Mouse (Mus musculus) heart, postnatal 0 days (tissue): ENCODE measurements around the gene Pkig. TPM values are rescaled to one million over a fixed set of nuclear protein-coding genes. Genes with fewer than 3 reads are reported as not detected.

Experiments used
- ATAC-seq: fragments of 200-750 bp; cut with Nextera tagmentation; 2 replicates; pipeline ENCODE4 v1.8.0; 2017; ENCODE audit warnings: low read depth, moderate number of reproducible peaks, moderate library complexity; ENCODE audit not compliant: insufficient read depth
- DNase-seq: peaks from one replicate; pipeline ENCODE4 v3.0.0-alpha.2; 2016; ENCODE audit warnings: low spot score
- H3K27ac ChIP-seq: fragments of 300-500 bp; sonication (generic); 2 replicates; pipeline ENCODE4 v1.5.1; 2014; ENCODE audit warnings: low read depth, mild to moderate bottlenecking
- H3K27me3 ChIP-seq: fragments of 300-500 bp; sonication (generic); 2 replicates; pipeline ENCODE4 v1.6.1; 2014; ENCODE audit warnings: low read length, mixed read lengths; ENCODE audit not compliant: control insufficient read depth, insufficient read depth
- H3K36me3 ChIP-seq: fragments of 300-500 bp; sonication (generic); replicated peaks from 2 replicates; pipeline ENCODE4 v1.6.1; 2014; ENCODE audit warnings: low read length, mixed read lengths; ENCODE audit not compliant: control insufficient read depth, insufficient read depth
- H3K4me1 ChIP-seq: fragments of 300-500 bp; sonication (generic); 2 replicates; pipeline ENCODE4 v1.6.1; 2014; ENCODE audit warnings: antibody characterized with exemption; ENCODE audit not compliant: control insufficient read depth, insufficient read depth
- H3K4me2 ChIP-seq: fragments of 300-500 bp; sonication (generic); 2 replicates; pipeline ENCODE4 v1.6.1; 2014; ENCODE audit warnings: low read depth, mild to moderate bottlenecking, low read length, moderate library complexity
- H3K4me3 ChIP-seq: fragments of 300-500 bp; sonication (generic); 2 replicates; pipeline ENCODE4 v1.5.1; 2014; ENCODE audit warnings: low read depth, low read length
- H3K9ac ChIP-seq: fragments of 300-500 bp; sonication (generic); replicated peaks from 2 replicates; pipeline ENCODE4 v1.6.1; 2014; ENCODE audit warnings: low read depth, low read length, mixed read lengths
- H3K9me3 ChIP-seq: fragments of 300-500 bp; sonication (generic); replicated peaks from 2 replicates; pipeline ENCODE4 v1.6.1; 2016; ENCODE audit warnings: low read length; ENCODE audit not compliant: control insufficient read depth
- CTCF ChIP-seq: IDR thresholded peaks from 2 replicates; pipeline ENCODE4 v1.5.1; 2016; ENCODE audit warnings: antibody characterized with exemption, control low read depth, low read depth
- EP300 ChIP-seq: IDR thresholded peaks from 2 replicates; pipeline ENCODE4 v1.6.1; 2016; ENCODE audit warnings: antibody characterized with exemption, low read depth
- WGBS: fragments of 180-500 bp; shearing (Covaris S2); extraction: QIAGEN DNeasy Blood & Tissue Kit; methylation state at CpG from one replicate; pipeline ENCODE4 v1.1.7; 2014; 5-methylcytosine and 5-hydroxymethylcytosine counted together
- polyA plus RNA-seq: library from polyadenylated mRNA; unstranded; fragments of >200 nt; fragmentation: Nextera tagmentation; extraction: Ambion mirVana; gene quantifications from 2 replicates; pipeline ENCODE4 v1.2.1, GENCODE M21; 2015
- total RNA-seq: library from RNA; depleted of rRNA; stranded (reverse); fragments of >200 nt; gene quantifications from 2 replicates; pipeline ENCODE4 v1.2.3, GENCODE M21; 2014; ENCODE audit warnings: low replicate concordance

Pkig gene
- total and polyA plus RNA-seq, 2 experiments from 2014 or later = 363 to 495 TPM

DNA sequence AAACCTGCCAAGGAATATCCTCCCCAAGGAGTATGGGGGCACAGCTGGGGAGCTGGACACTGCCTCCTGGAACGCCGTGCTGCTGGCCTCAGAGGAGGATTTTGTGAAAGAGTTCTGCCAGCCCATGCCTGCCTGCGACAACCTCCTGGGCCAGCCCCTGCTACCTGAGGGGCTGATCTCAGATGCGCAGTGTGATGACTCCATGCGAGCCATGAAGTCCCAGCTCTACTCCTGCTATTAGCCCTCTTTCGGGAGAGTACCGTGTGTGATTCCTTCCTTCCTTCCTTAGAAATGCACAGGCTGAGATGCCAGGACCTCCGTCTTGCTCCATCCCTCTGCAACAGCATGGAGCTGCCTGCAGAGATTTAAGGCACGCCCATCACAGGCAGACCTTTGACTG, 42.8 kb upstream of the Pkig start:
- DNase-seq (no peak), ATAC-seq (no peak)
- no peak overlapping the region for H3K27ac ChIP-seq
- H3K9ac ChIP-seq = no peak overlapping the region
- no peak for TF ChIP-seq CTCF
- no peak for TF ChIP-seq EP300
- no peaks in the 10 kb centered on the region for H3K27me3 ChIP-seq
- WGBS = 87% methylated on average over 9 of the region's 9 CpGs
- H3K4me2 ChIP-seq = no peak overlapping the region
- H3K4me3 ChIP-seq = no peak overlapping the region
- H3K9me3 ChIP-seq = no peaks in the 10 kb centered on the region
- peaks cover 89% of the 10 kb centered on the region for H3K36me3 ChIP-seq
- no peaks in the 10 kb centered on the region for H3K4me1 ChIP-seq

DNA sequence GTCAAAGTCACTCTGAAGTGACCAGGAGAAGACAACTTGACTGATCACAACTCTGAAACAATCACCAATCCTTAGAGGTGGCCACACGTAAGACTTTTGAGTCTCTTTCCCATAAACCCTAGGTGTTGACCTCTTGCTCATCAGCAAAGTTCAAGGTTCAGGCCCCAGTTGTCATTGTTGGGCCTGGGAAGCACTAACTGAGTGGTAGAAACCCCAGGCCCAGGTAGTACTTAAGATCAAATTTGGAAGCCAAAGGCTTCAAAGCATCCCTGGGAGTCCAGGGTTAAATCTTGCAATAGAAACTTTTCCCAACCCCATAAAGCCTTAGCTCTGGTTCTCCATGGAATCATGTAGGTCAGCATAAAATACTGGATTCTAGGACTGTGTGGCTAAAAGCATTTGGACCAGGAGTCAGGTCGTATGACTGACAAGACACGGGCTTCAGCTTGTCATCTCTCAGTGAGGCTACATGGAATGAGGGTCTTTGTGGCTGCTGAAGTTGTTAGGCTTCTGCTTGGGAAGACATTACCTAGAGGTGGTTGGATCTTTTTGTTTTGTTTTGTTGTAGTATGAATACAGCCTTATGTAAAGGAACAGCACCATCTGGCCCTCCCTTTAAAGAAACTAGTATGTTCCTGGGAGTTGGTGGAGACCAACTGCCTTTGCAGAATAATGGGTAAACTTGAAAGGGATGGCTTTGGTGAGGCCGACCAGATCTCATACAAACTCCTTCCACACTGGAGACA, 42.1 kb upstream of the Pkig start:
- Histone ChIP-seq H3K4me2 (no peak overlapping the region), H3K9me3 (no peaks in the 10 kb centered on the region), H3K9ac (no peak overlapping the region), H3K36me3 (peaks cover 90% of the 10 kb centered on the region), H3K4me3 (no peak overlapping the region), H3K4me1 (no peaks in the 10 kb centered on the region), H3K27ac (no peak overlapping the region), H3K27me3 (no peaks in the 10 kb centered on the region)
- DNase-seq (no peak), ATAC-seq (no peak)
- 86% methylated on average over 4 of the region's 4 CpGs for WGBS
- TF ChIP-seq CTCF (no peak), EP300 (no peak)

GRCm38 (mm10) chr2:163616652-163617227, 41.4 kb upstream of the Pkig start:
- TF ChIP-seq EP300 (no peak), CTCF (no peak)
- no peak overlapping the region for H3K4me3 ChIP-seq
- H3K27ac ChIP-seq = no peak overlapping the region
- no peaks in the 10 kb centered on the region for H3K27me3 ChIP-seq
- no peak overlapping the region for H3K9ac ChIP-seq
- ATAC-seq = no peak
- H3K4me2 ChIP-seq = no peak overlapping the region
- H3K4me1 ChIP-seq = no peaks in the 10 kb centered on the region
- H3K36me3 ChIP-seq = peaks cover 92% of the 10 kb centered on the region
- WGBS = 80% methylated on average over 3 of the region's 3 CpGs
- no peak for DNase-seq
- no peaks in the 10 kb centered on the region for H3K9me3 ChIP-seq

DNA sequence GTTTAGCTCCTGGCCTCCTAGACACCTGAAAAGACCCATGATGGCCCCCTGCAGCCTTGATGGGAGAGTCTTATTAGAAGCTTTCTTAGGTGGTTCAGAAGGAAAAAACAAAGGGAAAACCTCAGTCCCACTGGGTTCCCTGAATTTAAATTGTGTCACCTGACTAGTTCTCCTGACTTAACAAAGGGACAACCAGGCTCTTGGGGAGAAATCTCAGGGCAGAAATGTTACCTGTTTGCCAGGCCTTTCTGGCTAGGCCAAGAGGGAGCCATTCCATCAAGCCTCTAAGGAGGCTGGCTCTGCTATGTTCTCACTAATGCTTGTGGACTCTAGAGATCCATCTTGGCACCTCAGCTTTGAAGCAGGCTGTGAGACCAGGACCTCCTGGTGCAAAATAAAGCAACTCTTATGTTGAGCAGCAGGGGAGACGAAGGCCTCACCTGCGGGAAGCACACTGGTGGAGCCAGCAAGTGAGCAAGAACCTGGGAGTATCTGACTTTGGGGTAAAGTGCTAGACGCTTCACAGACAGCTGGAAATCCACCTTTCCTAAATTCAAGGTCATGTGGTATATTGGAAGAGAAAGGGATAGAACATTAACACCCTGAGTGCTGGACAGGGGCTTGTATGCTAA, 40.8 kb upstream of the Pkig start:
- peaks cover 91% of the 10 kb centered on the region for H3K36me3 ChIP-seq
- DNase-seq = no peak
- H3K4me2 ChIP-seq = no peak overlapping the region
- TF ChIP-seq EP300 (no peak), CTCF (no peak)
- WGBS = 82% methylated on average over 3 of the region's 3 CpGs
- H3K27ac ChIP-seq = no peak overlapping the region
- no peak for ATAC-seq
- no peak overlapping the region for H3K9ac ChIP-seq
- H3K4me3 ChIP-seq = no peak overlapping the region
- H3K27me3 ChIP-seq = no peaks in the 10 kb centered on the region
- H3K9me3 ChIP-seq = no peaks in the 10 kb centered on the region
- H3K4me1 ChIP-seq = no peaks in the 10 kb centered on the region

- Histone ChIP-seq H3K4me2 (no peak overlapping the region), H3K4me3 (no peak overlapping the region), H3K27ac (no peak overlapping the region), H3K9ac (no peak overlapping the region), H3K27me3 (no peaks in the 10 kb centered on the region), H3K36me3 (peaks cover 93% of the 10 kb centered on the region), H3K4me1 (no peaks in the 10 kb centered on the region), H3K9me3 (no peaks in the 10 kb centered on the region)
- no peak for ATAC-seq
- TF ChIP-seq CTCF (no peak), EP300 (no peak)
- WGBS = 84% methylated on average over 4 of the region's 4 CpGs
- no peak for DNase-seq
These were observed 40.3 kb upstream of the Pkig start for GRCm38 (mm10) chr2:163617874-163618273.
